Mouse (Mus musculus) intestine, postnatal 0 days (tissue): ENCODE data around the gene Ube4b. TPM values are rescaled to one million over a fixed set of nuclear protein-coding genes. Genes with fewer than 3 reads are reported as not detected.
A peak's percentile ranks its signal among the peaks of the same experiment; 100 is the strongest.

ENCODE experiments used
- ATAC-seq: fragments of 200-750 bp; cut with Nextera tagmentation; 2 replicates; pipeline ENCODE4 v1.8.0; 2017; ENCODE audit warnings: mild to moderate bottlenecking, moderate TSS enrichment, moderate library complexity
- H3K27ac ChIP-seq: fragments of 300-500 bp; sonication (generic); 2 replicates; pipeline ENCODE4 v1.5.1; 2014; ENCODE audit warnings: mild to moderate bottlenecking, low read depth, low read length, moderate library complexity
- H3K27me3 ChIP-seq: fragments of 300-500 bp; sonication (generic); replicated peaks from 2 replicates; pipeline ENCODE4 v1.6.1; 2014; ENCODE audit warnings: low read length, mixed read lengths; ENCODE audit not compliant: control insufficient read depth, insufficient read depth
- H3K36me3 ChIP-seq: fragments of 300-500 bp; sonication (generic); 2 replicates; pipeline ENCODE4 v1.6.1; 2014; ENCODE audit warnings: mild to moderate bottlenecking, moderate library complexity; ENCODE audit not compliant: control insufficient read depth, insufficient read depth
- H3K4me1 ChIP-seq: fragments of 300-500 bp; sonication (generic); replicated peaks from 2 replicates; pipeline ENCODE4 v1.6.1; 2014; ENCODE audit warnings: antibody characterized with exemption, low read length, mixed read lengths; ENCODE audit not compliant: control insufficient read depth, insufficient read depth
- H3K4me2 ChIP-seq: fragments of 300-500 bp; sonication (generic); replicated peaks from 2 replicates; pipeline ENCODE4 v1.6.1; 2014; ENCODE audit warnings: low read depth, mild to moderate bottlenecking, moderate library complexity
- H3K4me3 ChIP-seq: fragments of 300-500 bp; sonication (generic); 2 replicates; pipeline ENCODE4 v1.5.1; 2014; ENCODE audit warnings: low read depth, low read length
- H3K9ac ChIP-seq: fragments of 300-500 bp; sonication (generic); 2 replicates; pipeline ENCODE4 v1.6.1; 2014; ENCODE audit warnings: mild to moderate bottlenecking, low read depth, low read length
- H3K9me3 ChIP-seq: fragments of 300-500 bp; sonication (generic); 2 replicates; pipeline ENCODE4 v1.6.1; 2016; ENCODE audit warnings: mixed run types; ENCODE audit not compliant: control insufficient read depth
- CTCF ChIP-seq: sonication (generic); IDR thresholded peaks from 2 replicates; pipeline ENCODE4 v1.5.1; 2016; ENCODE audit warnings: low read depth, mild to moderate bottlenecking, control low read depth, antibody characterized with exemption, moderate library complexity
- WGBS: fragments of 180-500 bp; shearing (Covaris S2); extraction: QIAGEN DNeasy Blood & Tissue Kit; methylation state at CpG from one replicate; pipeline ENCODE4 v1.1.7; 2014; 5-methylcytosine and 5-hydroxymethylcytosine counted together
- polyA plus RNA-seq: library from polyadenylated mRNA; unstranded; fragments of >200 nt; fragmentation: Nextera tagmentation; extraction: Ambion mirVana; gene quantifications from 2 replicates; pipeline ENCODE4 v1.2.1, GENCODE M21; 2015

Gene Ube4b
- polyA plus RNA-seq, 1 experiment from 2014 or later = 47.2 TPM

DNA sequence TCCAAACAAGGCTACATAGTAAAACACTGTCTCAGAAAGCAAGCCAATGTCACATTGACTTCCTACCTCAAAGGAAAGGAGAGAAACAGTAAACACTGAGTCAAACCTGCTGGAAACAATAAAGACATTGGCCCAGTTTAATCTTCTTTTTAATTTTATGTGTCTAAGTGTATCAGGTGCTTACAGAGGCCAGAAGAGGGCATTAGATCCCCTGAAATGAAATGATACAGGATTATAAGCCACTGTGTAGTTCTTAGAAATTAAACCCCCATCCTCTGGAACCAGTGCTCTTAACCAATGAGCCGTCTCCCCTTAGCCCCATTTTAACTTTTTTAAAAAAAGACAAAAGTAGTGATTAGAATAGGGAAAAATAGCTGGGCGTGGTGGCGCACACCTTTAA lies 12.3 kb downstream of the Ube4b start:
- H3K9me3 ChIP-seq = no peaks in the 10 kb centered on the region
- H3K4me2 ChIP-seq = no peak overlapping the region
- TF ChIP-seq CTCF = peak; percentile 50
- peaks cover 15% of the 10 kb centered on the region; the same call in 1 of the 2 replicates for H3K36me3 ChIP-seq
- H3K27ac ChIP-seq = 0 out of 2 replicates have a peak overlapping the region, but pooled peaks have one; percentile 7
- 94% methylated on average over 3 of the region's 3 CpGs for WGBS
- H3K9ac ChIP-seq = no peak overlapping the region
- H3K4me1 ChIP-seq = peaks cover 7% of the 10 kb centered on the region; the same call in 1 of the 2 replicates
- no peak overlapping the region for H3K4me3 ChIP-seq
- no peaks in the 10 kb centered on the region for H3K27me3 ChIP-seq
- no peak for ATAC-seq

DNA sequence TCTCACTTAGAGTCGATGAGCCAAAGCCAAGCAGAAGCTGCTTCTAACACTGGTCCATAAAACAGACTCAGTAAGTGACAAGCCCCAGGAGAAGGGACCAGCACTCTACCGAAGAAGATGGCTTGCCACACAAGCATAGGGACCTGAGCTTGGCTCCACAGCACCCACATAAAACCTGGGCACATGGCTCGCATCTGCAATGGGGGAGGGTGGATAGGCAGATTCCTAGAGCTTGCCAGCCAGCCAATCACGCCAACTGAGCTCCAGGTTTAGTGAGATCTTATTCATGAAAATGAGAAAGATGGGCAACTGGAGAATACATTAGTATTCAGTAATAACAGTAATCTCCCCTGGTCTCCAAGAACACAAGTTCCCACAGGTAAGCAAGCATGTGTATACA lies 16.8 kb downstream of the Ube4b start:
- ATAC-seq = no peak
- Histone ChIP-seq H3K27ac (no peak overlapping the region), H3K4me2 (no peak overlapping the region), H3K36me3 (peaks cover 20% of the 10 kb centered on the region; the same call in 1 of the 2 replicates), H3K9ac (no peak overlapping the region), H3K4me3 (no peak overlapping the region), H3K9me3 (no peaks in the 10 kb centered on the region), H3K27me3 (no peaks in the 10 kb centered on the region), H3K4me1 (peaks cover 3% of the 10 kb centered on the region)
- WGBS = 91% methylated on average over 4 of the region's 4 CpGs
- no peak for TF ChIP-seq CTCF

DNA sequence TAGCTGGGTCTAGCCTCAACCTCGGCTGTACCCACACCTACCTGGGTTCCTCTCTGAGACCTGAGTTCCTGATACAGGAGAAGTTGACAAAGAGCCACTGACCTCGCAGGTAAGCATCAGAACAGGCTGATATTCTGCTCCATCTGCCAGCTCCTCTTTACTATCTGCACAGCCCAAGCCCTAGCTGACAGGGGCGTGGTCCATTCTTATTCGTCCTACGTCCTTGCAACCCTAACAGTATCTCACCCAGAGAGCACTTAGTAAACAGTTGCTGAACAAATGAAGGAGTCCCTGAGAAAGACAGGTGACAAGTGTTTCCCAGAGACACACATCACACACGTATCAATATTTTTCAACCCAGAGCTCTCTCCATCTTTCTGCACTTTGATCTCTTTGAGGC lies 18.2 kb downstream of the Ube4b start:
- TF ChIP-seq CTCF = no peak
- Histone ChIP-seq H3K9me3 (no peaks in the 10 kb centered on the region), H3K9ac (no peak overlapping the region), H3K36me3 (peaks cover 20% of the 10 kb centered on the region; the same call in 1 of the 2 replicates), H3K27ac (peak overlapping the region; percentile 69), H3K4me2 (no peak overlapping the region), H3K4me1 (peaks cover 6% of the 10 kb centered on the region), H3K27me3 (no peaks in the 10 kb centered on the region), H3K4me3 (no peak overlapping the region)
- ATAC-seq = no peak
- 64% methylated on average over 6 of the region's 6 CpGs for WGBS

DNA sequence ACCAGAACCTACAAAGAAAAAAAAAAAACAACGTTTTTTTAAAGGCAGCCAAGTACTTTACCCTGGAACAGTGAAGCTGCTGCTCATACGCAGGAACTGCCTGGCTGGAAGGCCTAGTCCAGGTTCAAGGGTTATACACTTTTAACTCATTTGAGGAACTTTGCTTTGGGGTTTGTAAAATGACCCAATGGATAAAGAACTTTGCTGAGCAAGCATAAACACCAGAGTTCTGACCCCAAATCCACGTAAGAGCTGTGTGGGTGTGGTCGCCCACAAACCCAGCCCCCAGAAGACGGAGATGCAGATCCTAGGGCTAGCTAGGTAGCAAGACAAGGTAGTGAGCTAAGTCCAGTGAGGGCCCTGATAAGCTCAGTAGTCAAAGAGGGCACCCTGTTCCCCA lies 19.1 kb downstream of the Ube4b start:
- TF ChIP-seq CTCF = no peak
- no peak overlapping the region for H3K4me3 ChIP-seq
- no peak overlapping the region for H3K4me2 ChIP-seq
- no peaks in the 10 kb centered on the region for H3K27me3 ChIP-seq
- 0 out of 2 replicates have a peak, but pooled peaks have one; percentile 26 for ATAC-seq
- no peaks in the 10 kb centered on the region for H3K9me3 ChIP-seq
- peaks cover 17% of the 10 kb centered on the region; the same call in 1 of the 2 replicates for H3K36me3 ChIP-seq
- 50% methylated on average over 5 of the region's 5 CpGs for WGBS
- H3K4me1 ChIP-seq = peaks cover 6% of the 10 kb centered on the region
- no peak overlapping the region for H3K27ac ChIP-seq
- H3K9ac ChIP-seq = no peak overlapping the region

GRCm38 (mm10) chr4:149405713-149406443 lies 20.7 kb downstream of the Ube4b start:
- ATAC-seq = no peak
- no peak for TF ChIP-seq CTCF
- Histone ChIP-seq H3K4me2 (no peak overlapping the region), H3K36me3 (0 out of 2 replicates have a peak, but pooled peaks cover 11% of the 10 kb centered on the region), H3K27me3 (no peaks in the 10 kb centered on the region), H3K27ac (peak overlapping the region; percentile 41; the same call in 1 of the 2 replicates), H3K9ac (no peak overlapping the region), H3K4me1 (peaks cover 6% of the 10 kb centered on the region), H3K4me3 (no peak overlapping the region), H3K9me3 (no peaks in the 10 kb centered on the region)
- 74% methylated on average over 16 of the region's 16 CpGs for WGBS

DNA sequence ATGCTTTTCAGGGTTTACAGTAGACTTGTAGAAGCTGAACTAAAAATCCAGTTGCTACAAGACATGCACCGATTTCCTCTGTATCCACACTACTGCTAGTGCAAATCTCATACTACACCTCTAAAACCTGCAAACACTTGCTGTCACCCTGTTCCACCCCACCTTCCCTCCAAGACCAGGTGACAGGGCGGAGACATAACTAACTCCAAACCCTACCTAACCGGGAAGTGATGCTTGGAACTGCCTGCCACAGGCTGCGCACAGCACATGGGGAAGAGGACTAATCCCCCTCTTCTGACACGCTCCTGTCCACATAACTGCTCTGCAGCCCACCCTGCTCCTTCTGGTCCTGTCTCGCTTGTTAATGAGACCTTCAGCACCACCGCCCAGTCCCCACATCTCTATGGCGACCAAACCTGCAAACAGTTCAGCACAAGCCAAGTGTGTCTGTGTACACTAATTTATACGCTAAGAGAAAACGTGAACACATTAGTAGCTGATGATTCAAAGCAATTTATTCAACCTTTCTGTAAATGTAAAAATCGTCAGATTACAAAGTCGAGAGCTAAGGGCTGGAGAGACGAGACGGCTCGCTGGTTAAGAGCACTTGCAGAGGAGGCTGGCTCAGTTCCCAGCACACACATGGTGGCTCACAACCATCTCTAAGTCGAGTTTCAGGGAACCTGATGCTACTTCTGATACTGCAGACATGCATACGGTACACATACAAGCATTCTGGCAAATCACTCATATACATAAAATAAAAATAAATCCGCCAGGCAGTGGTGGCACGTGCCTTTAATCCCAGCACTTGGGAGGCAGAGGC lies 21.7 kb downstream of the Ube4b start:
- 51% methylated on average over 19 of the region's 19 CpGs for WGBS
- no peak for ATAC-seq

More for the DNA sequence above, 21.7 kb downstream of the Ube4b start:
- no peaks in the 10 kb centered on the region for H3K27me3 ChIP-seq
- peak overlapping the region; percentile 67; the same call in 1 of the 2 replicates for H3K27ac ChIP-seq
- H3K4me1 ChIP-seq = peaks cover 6% of the 10 kb centered on the region
- no peaks in the 10 kb centered on the region for H3K9me3 ChIP-seq
- no peak for TF ChIP-seq CTCF
- H3K4me2 ChIP-seq = no peak overlapping the region
- H3K4me3 ChIP-seq = no peak overlapping the region
- H3K9ac ChIP-seq = 0 out of 2 replicates have a peak overlapping the region, but pooled peaks have one; percentile 4
- 0 out of 2 replicates have a peak, but pooled peaks cover 7% of the 10 kb centered on the region for H3K36me3 ChIP-seq
